Mouse (Mus musculus) MEL (cell line): ENCODE results near the gene Hace1. TPM values are rescaled to one million over a fixed set of nuclear protein-coding genes. Genes with fewer than 3 reads are reported as not detected.
A peak's percentile ranks its signal among the peaks of the same experiment; 100 is the strongest.

Source experiments
- DNase-seq: peaks from one replicate; pipeline ENCODE4 v3.0.0; 2011; ENCODE audit warnings: low read depth, low spot score
- H3K27ac ChIP-seq: 2 replicates; pipeline ENCODE4 v1.5.1; 2012; ENCODE audit warnings: low read depth, mild to moderate bottlenecking, control low read depth, low read length, moderate library complexity; ENCODE audit not compliant: control insufficient read depth
- H3K27me3 ChIP-seq, 2 experiments: fragments of 150-350 bp in 1 of 2; sonication (generic) in 1 of 2; 2 replicates each; pipeline ENCODE4 v1.6.1; 2012; ENCODE audit warnings: low read length in 2 of 2, mild to moderate bottlenecking in 2 of 2, improper control_type of control experiment in 1 of 2, moderate library complexity in 1 of 2; ENCODE audit not compliant: insufficient read depth in 2 of 2, control insufficient read depth in 1 of 2
- H3K36me3 ChIP-seq, 2 experiments: 2 replicates each; pipeline ENCODE4 v1.6.1; 2012 to 2014; ENCODE audit warnings: low read length in 2 of 2, improper control_type of control experiment in 1 of 2, inconsistent platforms in 1 of 2, mild to moderate bottlenecking in 1 of 2; ENCODE audit not compliant: insufficient read depth in 2 of 2, control insufficient read depth in 1 of 2
- H3K4me1 ChIP-seq, 2 experiments: fragments of 150-350 bp in 1 of 2; sonication (generic) in 1 of 2; 2 replicates each; pipeline ENCODE4 v1.6.1; 2012; ENCODE audit warnings: low read length in 2 of 2, improper control_type of control experiment in 1 of 2, mild to moderate bottlenecking in 1 of 2; ENCODE audit not compliant: insufficient read depth in 2 of 2, control insufficient read depth in 1 of 2
- H3K4me3 ChIP-seq, 2 experiments: fragments of 150-350 bp in 1 of 2; sonication (generic) in 1 of 2; 2 replicates each; pipeline ENCODE4 v1.5.1; 2012; ENCODE audit warnings: low read depth in 2 of 2, low read length in 2 of 2, mild to moderate bottlenecking in 2 of 2, moderate library complexity in 2 of 2, control low read depth in 1 of 2, improper control_type of control experiment in 1 of 2; ENCODE audit not compliant: control insufficient read depth in 1 of 2, insufficient read depth in 1 of 2
- H3K79me2 ChIP-seq: 2 replicates; pipeline ENCODE4 v1.6.1; 2012; ENCODE audit warnings: mild to moderate bottlenecking, low read length, moderate library complexity; ENCODE audit not compliant: control insufficient read depth, poor library complexity, insufficient read depth
- H3K9ac ChIP-seq: 2 replicates; pipeline ENCODE4 v1.6.1; 2012; ENCODE audit warnings: low read depth, mild to moderate bottlenecking, control low read depth, low read length, moderate library complexity; ENCODE audit not compliant: control insufficient read depth, poor library complexity, severe bottlenecking
- H3K9me3 ChIP-seq: fragments of 150-350 bp; sonication (generic); replicated peaks from 2 replicates; pipeline ENCODE4 v1.6.1; 2012; ENCODE audit warnings: mild to moderate bottlenecking, low read length, improper control_type of control experiment, moderate library complexity; ENCODE audit not compliant: insufficient read depth
- BHLHE40 ChIP-seq: IDR thresholded peaks from 2 replicates; pipeline ENCODE4 v1.6.1; 2012; ENCODE audit warnings: low read depth, mild to moderate bottlenecking, inconsistent platforms, low read length, improper control_type of control experiment, borderline replicate concordance
- E2F4 ChIP-seq: IDR thresholded peaks from 2 replicates; pipeline ENCODE4 v1.6.1; 2011; ENCODE audit warnings: low read depth, low read length, improper control_type of control experiment, borderline replicate concordance
- ELF1 ChIP-seq: IDR thresholded peaks from 2 replicates; pipeline ENCODE4 v1.6.1; 2014; ENCODE audit warnings: low read depth, mild to moderate bottlenecking, inconsistent platforms, low read length, improper control_type of control experiment, moderate library complexity
- HCFC1 ChIP-seq: IDR thresholded peaks from 2 replicates; pipeline ENCODE4 v1.6.1; 2012; ENCODE audit warnings: low read depth, mild to moderate bottlenecking, inconsistent platforms, low read length, improper control_type of control experiment, moderate library complexity
- JUND ChIP-seq: IDR thresholded peaks from 2 replicates; pipeline ENCODE4 v1.6.1; 2011; ENCODE audit warnings: low read depth, mild to moderate bottlenecking, improper control_type of control experiment, low read length
- KAT2A ChIP-seq: conservative IDR thresholded peaks from 2 replicates; pipeline ENCODE4 v1.6.1; 2012; ENCODE audit warnings: low read depth, low read length, improper control_type of control experiment, inconsistent platforms
- MAX ChIP-seq: IDR thresholded peaks from 2 replicates; pipeline ENCODE4 v1.6.1; 2011; ENCODE audit warnings: low read length, improper control_type of control experiment
- MXI1 ChIP-seq: IDR thresholded peaks from 2 replicates; pipeline ENCODE4 v1.6.1; 2011; ENCODE audit warnings: mild to moderate bottlenecking, low read depth, low read length, improper control_type of control experiment
- MYB ChIP-seq: IDR thresholded peaks from 2 replicates; pipeline ENCODE4 v1.6.1; 2011; ENCODE audit warnings: mild to moderate bottlenecking, low read depth, low read length, improper control_type of control experiment
- POLR2A ChIP-seq, 2 experiments: IDR thresholded peaks; 2 replicates each; pipeline ENCODE4 v1.6.1; 2011 to 2012; ENCODE audit warnings: low read length in 2 of 2, mild to moderate bottlenecking in 2 of 2, control low read depth in 1 of 2, improper control_type of control experiment in 1 of 2, low read depth in 1 of 2, moderate library complexity in 1 of 2; ENCODE audit not compliant: control insufficient read depth in 1 of 2, insufficient read depth in 1 of 2, poor library complexity in 1 of 2
- POLR2AphosphoS2 ChIP-seq: IDR thresholded peaks from 2 replicates; pipeline ENCODE4 v1.6.1; 2011; ENCODE audit warnings: low read length, improper control_type of control experiment
- POLR2AphosphoS5 ChIP-seq: IDR thresholded peaks from 2 replicates; pipeline ENCODE4 v1.6.1; 2012; ENCODE audit warnings: low read depth, borderline replicate concordance, mild to moderate bottlenecking, inconsistent platforms, low read length, moderate library complexity, mixed read lengths
- UBTF ChIP-seq: IDR thresholded peaks from 2 replicates; pipeline ENCODE4 v1.6.1; 2012; ENCODE audit warnings: low read depth, mild to moderate bottlenecking, inconsistent platforms, low read length, improper control_type of control experiment, moderate library complexity, borderline replicate concordance; ENCODE audit not compliant: insufficient read depth
- USF2 ChIP-seq, 2 experiments: IDR thresholded peaks; 2 replicates each; pipeline ENCODE4 v1.6.1; 2011 to 2012; ENCODE audit warnings: improper control_type of control experiment in 2 of 2, low read length in 2 of 2, borderline replicate concordance in 1 of 2, inconsistent platforms in 1 of 2, low read depth in 1 of 2, mild to moderate bottlenecking in 1 of 2; ENCODE audit not compliant: insufficient read depth in 1 of 2
- ZC3H11A ChIP-seq: IDR thresholded peaks from 2 replicates; pipeline ENCODE4 v1.6.1; 2012; ENCODE audit warnings: low read depth, mild to moderate bottlenecking, inconsistent platforms, low read length, improper control_type of control experiment
- polyA plus RNA-seq, 2 experiments: library from polyadenylated mRNA; stranded (reverse) in 1 of 2; unstranded in 1 of 2; fragments of >175 nt in 1 of 2; fragments of >200 nt in 1 of 2; gene quantifications; 2 replicates each; pipeline versions ENCODE4 v1.2.1 to v1.2.4; 2012; ENCODE audit warnings: low replicate concordance in 2 of 2, low read depth in 1 of 2; ENCODE audit not compliant: insufficient read length in 2 of 2, insufficient read depth in 1 of 2, missing spikeins in 1 of 2
- total RNA-seq: library from RNA; depleted of rRNA; stranded (reverse); fragments of 300-350 nt; gene quantifications from 2 replicates; pipeline ENCODE4 v1.2.3, GENCODE M21; 2012

Gene Hace1
- total and polyA plus RNA-seq, 3 experiments: 7.6 to 10.1 TPM; not detected in 1

DNA sequence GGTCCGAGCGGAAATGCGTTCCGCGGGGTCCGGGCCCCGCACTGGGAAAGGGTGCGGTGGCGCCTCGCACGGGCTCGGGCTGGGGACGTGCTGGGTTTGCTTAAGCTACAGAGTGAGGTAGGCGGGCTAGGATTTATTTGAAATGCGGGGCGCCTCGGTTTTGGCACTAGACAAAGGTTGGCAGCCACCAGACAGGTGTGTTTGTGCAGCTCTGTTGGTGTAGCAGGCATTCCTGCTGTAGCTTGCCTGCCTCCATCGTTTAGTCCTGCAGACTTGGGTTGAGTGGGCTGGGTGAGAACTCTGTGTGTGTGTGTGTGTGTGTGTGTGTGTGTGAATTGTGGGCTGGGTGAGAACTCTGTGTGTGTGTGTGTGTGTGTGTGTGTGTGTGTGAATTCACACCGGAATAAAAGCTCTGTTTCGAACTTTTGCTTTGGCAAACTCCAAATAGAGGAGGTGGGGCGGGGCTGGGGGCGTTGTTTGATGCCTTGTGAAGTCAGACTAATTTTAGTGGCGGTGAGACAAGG lies 731 bp downstream of the Hace1 start:
- no peak for TF ChIP-seq JUND
- no peak for TF ChIP-seq ELF1
- TF ChIP-seq MAX: no peak
- no peak for TF ChIP-seq POLR2AphosphoS5
- TF ChIP-seq POLR2A (IDR thresholded peaks at IDR 0.05; ENCODE audit: control insufficient read depth in 1 of 2, insufficient read depth in 1 of 2, low read depth in 1 of 2, low read length in 2 of 2, poor library complexity in 1 of 2): no peak
- no peak for TF ChIP-seq KAT2A
- TF ChIP-seq E2F4: no peak
- TF ChIP-seq ZC3H11A: no peak
- TF ChIP-seq BHLHE40: no peak
- TF ChIP-seq HCFC1: no peak
- TF ChIP-seq UBTF: no peak
- no peak for TF ChIP-seq USF2 (IDR thresholded peaks at IDR 0.05; ENCODE audit: borderline replicate concordance in 1 of 2, insufficient read depth in 1 of 2, low read depth in 1 of 2, low read length in 2 of 2)
- no peak for TF ChIP-seq MXI1
- no peak for TF ChIP-seq MYB
- Histone ChIP-seq H3K27ac (peak overlapping the region; percentile 37; the same call in 1 of the 2 replicates), H3K4me3 (peak overlapping the region; percentile 94 to 95), H3K9ac (peak overlapping the region; percentile 86), H3K27me3 (no peaks in the 10 kb centered on the region), H3K79me2 (peaks cover 12% of the 10 kb centered on the region), H3K4me1 (peaks cover 2 to 3% of the 10 kb centered on the region in 2 experiments; a peak in 3 of 4 replicates), H3K9me3 (no peaks in the 10 kb centered on the region), H3K36me3 (peaks cover 0 to 7% of the 10 kb centered on the region in 2 experiments; a peak in 2 of 4 replicates)
- DNase-seq: peak; percentile 59

DNA sequence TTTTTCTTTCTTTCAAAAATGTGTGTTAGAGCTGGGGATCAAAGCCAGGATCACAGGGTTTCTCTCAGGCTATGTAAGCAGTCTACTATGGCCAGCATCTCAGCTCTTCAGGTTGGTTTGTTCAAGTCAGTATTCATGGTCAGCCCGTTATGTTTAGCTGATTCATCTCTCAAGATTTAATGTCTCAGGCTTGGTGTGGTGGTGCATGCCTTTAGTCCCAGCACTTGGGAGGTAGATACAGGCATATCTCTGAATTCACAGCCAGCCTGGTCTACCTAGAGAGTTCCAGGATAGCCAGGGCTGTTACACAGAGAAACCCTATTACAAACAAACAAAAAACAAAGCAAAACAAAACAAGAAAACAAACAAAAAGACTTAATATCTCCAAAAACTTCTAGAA lies 5.7 kb downstream of the Hace1 start:
- Histone ChIP-seq H3K9ac (no peak overlapping the region), H3K79me2 (peaks cover 7% of the 10 kb centered on the region), H3K27ac (peak overlapping the region; percentile 19; the same call in 1 of the 2 replicates), H3K4me1 (peaks cover 7 to 8% of the 10 kb centered on the region in 2 experiments), H3K27me3 (no peaks in the 10 kb centered on the region), H3K9me3 (no peaks in the 10 kb centered on the region), H3K4me3 (no peak overlapping the region; a peak in 1 of 4 replicates), H3K36me3 (peaks cover 0 to 17% of the 10 kb centered on the region in 2 experiments; a peak in 2 of 4 replicates)
- TF ChIP-seq POLR2AphosphoS2 (no peak), ZC3H11A (no peak), KAT2A (no peak)
- DNase-seq: peak; percentile 15
